Mouse (Mus musculus): ENCODE data around the gene Vmn1r58.
"Not testable (repeated sequence)": the region's sequence is repeated elsewhere in the genome, so short reads cannot be mapped to it uniquely, and the experiment has no call there.

The Vmn1r58 gene

DNA sequence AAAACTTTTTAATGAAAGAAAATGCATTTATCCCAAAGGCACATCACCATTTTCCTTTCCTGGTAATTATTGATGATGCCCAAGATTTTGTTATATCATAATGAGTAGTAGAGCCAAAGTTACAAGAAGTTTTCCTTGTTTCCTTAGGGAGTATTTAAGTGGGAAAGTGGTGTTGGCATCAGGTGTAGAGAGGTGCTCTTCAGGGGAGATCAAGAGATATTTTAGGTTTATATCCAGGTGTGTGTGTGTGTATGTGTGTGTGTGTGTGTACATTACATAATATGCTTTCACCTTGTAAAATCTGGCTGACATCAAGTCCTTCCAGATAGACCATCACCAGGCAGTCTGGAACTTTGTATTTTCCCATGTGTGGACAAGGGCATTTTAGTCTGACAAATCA lies at the start of gene Vmn1r58:
Gene Vmn1r58 (minus strand): TSS at position 101 of the 400 bp plus-strand sequence.
- not testable (repeated sequence) for DNase-seq (ENCODE audit: low spot score)

- DNase-seq (ENCODE audit: low spot score) = no peak
These were observed 43.5 kb upstream of the Vmn1r58 start, which contains the start of gene Vmn1r59 for GRCm38 (mm10) chr7:5456674-5457073. Gene Vmn1r59 (minus strand): TSS chr7:5456774.

GRCm38 (mm10) chr7:5454011-5454410 lies 40.8 kb upstream of the Vmn1r58 start:
- DNase-seq (ENCODE audit: low spot score) = not testable (repeated sequence)

- DNase-seq (ENCODE audit: low spot score) = no peak
These were observed 35.4 kb upstream of the Vmn1r58 start for GRCm38 (mm10) chr7:5448627-5449026.

- no peak for DNase-seq (ENCODE audit: low spot score)
These were observed 7.0 kb downstream of the Vmn1r58 start for GRCm38 (mm10) chr7:5406201-5406600.

GRCm38 (mm10) chr7:5366724-5367123 lies 46.5 kb downstream of the Vmn1r58 start:
- DNase-seq (ENCODE audit: low spot score) = no peak

DNA sequence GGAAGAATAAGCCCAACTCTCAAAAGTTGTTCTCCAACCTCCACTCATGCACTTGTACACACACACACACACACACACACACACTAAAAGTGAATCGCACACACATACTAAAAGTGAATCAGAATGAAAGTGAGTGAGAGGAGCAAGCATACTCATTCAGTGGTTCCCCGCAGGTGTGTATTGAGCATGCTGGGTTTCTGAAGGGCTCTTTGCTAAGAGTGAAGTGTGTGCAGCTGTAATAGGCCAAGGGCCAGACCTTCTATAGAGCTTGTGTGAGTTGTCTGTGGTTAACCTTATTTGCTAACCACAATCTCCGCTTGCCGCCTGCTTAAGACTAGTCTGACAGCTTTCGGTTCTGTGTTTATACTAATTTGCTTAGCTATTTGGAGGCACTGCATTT lies 49.6 kb downstream of the Vmn1r58 start:
- DNase-seq (ENCODE audit: low spot score) = no peak

All from urinary bladder, postnatal 14 days (tissue).